Mouse (Mus musculus): ENCODE data around the gene Adgrv1. TPM values are rescaled to one million over a fixed set of nuclear protein-coding genes. Genes with fewer than 3 reads are reported as not detected.
"Not testable (repeated sequence)": the region's sequence is repeated elsewhere in the genome, so short reads cannot be mapped to it uniquely, and the experiment has no call there.

Gene Adgrv1
- total RNA-seq, 2 experiments from 2014 or later = 0.29 to 0.32 TPM

GRCm38 (mm10) chr13:81270396-81270795 is 362.6 kb downstream of the Adgrv1 start:
- no peak for DNase-seq (ENCODE audit: low spot score in 2 of 2)

GRCm38 (mm10) chr13:81269056-81269455 is 363.9 kb downstream of the Adgrv1 start:
- no peak for DNase-seq (ENCODE audit: low spot score in 2 of 2)

GRCm38 (mm10) chr13:81267489-81267888 is 365.5 kb downstream of the Adgrv1 start:
- not testable (repeated sequence) for DNase-seq (ENCODE audit: low spot score in 2 of 2)

- no peak for DNase-seq (ENCODE audit: low spot score in 2 of 2)
These were observed 368.5 kb downstream of the Adgrv1 start for GRCm38 (mm10) chr13:81264465-81264864.

- DNase-seq (ENCODE audit: low spot score in 2 of 2) = no peak
These were observed 391.8 kb downstream of the Adgrv1 start for GRCm38 (mm10) chr13:81241181-81241580.

- no peak for DNase-seq (ENCODE audit: low spot score in 2 of 2)
These were observed 393.1 kb downstream of the Adgrv1 start for GRCm38 (mm10) chr13:81239836-81240235.

- no peak for DNase-seq (ENCODE audit: low spot score in 2 of 2)
These were observed 393.5 kb downstream of the Adgrv1 start for GRCm38 (mm10) chr13:81239427-81239826.

GRCm38 (mm10) chr13:81238855-81239254 is 394.1 kb downstream of the Adgrv1 start:
- DNase-seq (ENCODE audit: low spot score in 2 of 2) = no peak

- DNase-seq (ENCODE audit: low spot score in 2 of 2) = no peak
These were observed 395.0 kb downstream of the Adgrv1 start for GRCm38 (mm10) chr13:81237947-81238346.

- no peak for DNase-seq (ENCODE audit: low spot score in 2 of 2)
These were observed 396.1 kb downstream of the Adgrv1 start for GRCm38 (mm10) chr13:81236758-81237395.

GRCm38 (mm10) chr13:81234031-81234430 is 398.9 kb downstream of the Adgrv1 start:
- no peak for DNase-seq (ENCODE audit: low spot score in 2 of 2)

GRCm38 (mm10) chr13:81232839-81233238 is 400.1 kb downstream of the Adgrv1 start:
- peak in 1 of 2 experiments; percentile 20 for DNase-seq (ENCODE audit: low spot score in 2 of 2)

- DNase-seq (ENCODE audit: low spot score in 2 of 2) = no peak
These were observed 402.8 kb downstream of the Adgrv1 start for GRCm38 (mm10) chr13:81230161-81230560.

- no peak for DNase-seq (ENCODE audit: low spot score in 2 of 2)
These were observed 409.2 kb downstream of the Adgrv1 start for GRCm38 (mm10) chr13:81223768-81224167.

GRCm38 (mm10) chr13:81222377-81222776 is 410.6 kb downstream of the Adgrv1 start:
- DNase-seq (ENCODE audit: low spot score in 2 of 2) = no peak

GRCm38 (mm10) chr13:81211436-81211835 is 421.5 kb downstream of the Adgrv1 start:
- DNase-seq (ENCODE audit: low spot score in 2 of 2) = no peak

- no peak for DNase-seq (ENCODE audit: low spot score in 2 of 2)
These were observed 422.4 kb downstream of the Adgrv1 start for GRCm38 (mm10) chr13:81210516-81210915.

- DNase-seq (ENCODE audit: low spot score in 2 of 2) = no peak
These were observed 423.1 kb downstream of the Adgrv1 start for GRCm38 (mm10) chr13:81209815-81210214.

GRCm38 (mm10) chr13:81208106-81208613 is 424.8 kb downstream of the Adgrv1 start:
- DNase-seq (ENCODE audit: low spot score in 2 of 2) = no peak

- peak in 1 of 2 experiments; percentile 22 for DNase-seq (ENCODE audit: low spot score in 2 of 2)
These were observed 450.7 kb downstream of the Adgrv1 start for GRCm38 (mm10) chr13:81181966-81182908.

GRCm38 (mm10) chr13:81181459-81181858 is 451.5 kb downstream of the Adgrv1 start:
- DNase-seq (ENCODE audit: low spot score in 2 of 2) = peak in 1 of 2 experiments; percentile 11

GRCm38 (mm10) chr13:81176820-81177219 is 456.1 kb downstream of the Adgrv1 start:
- DNase-seq (ENCODE audit: low spot score in 2 of 2) = no peak

All from gastrocnemius, postnatal 4 days (tissue).